Mouse (Mus musculus): ENCODE data around the gene Cideb. TPM values are rescaled to one million over a fixed set of nuclear protein-coding genes. Genes with fewer than 3 reads are reported as not detected.

Gene Cideb
- 6.6 TPM for polyA plus RNA-seq (2014; fragmentation: Illumina TruSeq; extraction: RNeasy Lipid Tissue Mini Kit (QIAGEN cat#74804); ENCODE audit: low read depth, low replicate concordance)

GRCm38 (mm10) chr14:55758363-55758784 is at the start of gene Cideb:
TSS of gene Cideb (minus strand) at chr14:55758458.

GRCm38 (mm10) chr14:55788256-55789050 is 30.2 kb upstream of the Cideb start, which contains the start of gene Ripk3:
TSS of gene Ripk3 (minus strand) at chr14:55788865.

GRCm38 (mm10) chr14:55783958-55784235 is 25.6 kb upstream of the Cideb start, which contains the start of gene Adcy4:
TSS of gene Adcy4 (minus strand) at chr14:55784095.

GRCm38 (mm10) chr14:55765696-55766095 is 7.4 kb upstream of the Cideb start, which contains the start of gene Ltb4r1:
TSS of gene Ltb4r1 (plus strand) at chr14:55765962.

GRCm38 (mm10) chr14:55761163-55761562 is 2.9 kb upstream of the Cideb start, which contains the start of gene Ltb4r2:
TSS of gene Ltb4r2 (plus strand) at chr14:55761428.

GRCm38 (mm10) chr14:55745180-55745860 is 12.9 kb downstream of the Cideb start, which contains the start of the genes Dhrs1 and Nop9:
TSS of gene Dhrs1 (minus strand) at chr14:55745690.
TSS of gene Nop9 (plus strand) at chr14:55745693.

GRCm38 (mm10) chr14:55721700-55722437 is 36.4 kb downstream of the Cideb start, which contains the start of gene Rabggta:
TSS of gene Rabggta (minus strand) at chr14:55722263.

GRCm38 (mm10) chr14:55713729-55714122 is 44.5 kb downstream of the Cideb start, which contains the start of gene Tgm1:
TSS of gene Tgm1 (minus strand) at chr14:55713926.

Other genes starting within 250 kb of the Cideb start
- not detected for gene Cpne6, start 248.0 kb downstream of the Cideb start, polyA plus RNA-seq (2014; fragmentation: Illumina TruSeq; extraction: RNeasy Lipid Tissue Mini Kit (QIAGEN cat#74804); ENCODE audit: low read depth, low replicate concordance)
- not detected for gene Nrl, start 233.5 kb downstream of the Cideb start, polyA plus RNA-seq (2014; fragmentation: Illumina TruSeq; extraction: RNeasy Lipid Tissue Mini Kit (QIAGEN cat#74804); ENCODE audit: low read depth, low replicate concordance)
- gene Pck2, start 218.2 kb downstream of the Cideb start, polyA plus RNA-seq (2014; fragmentation: Illumina TruSeq; extraction: RNeasy Lipid Tissue Mini Kit (QIAGEN cat#74804); ENCODE audit: low read depth, low replicate concordance), result 8.5 TPM
- 175 TPM for gene Dcaf11, start 198.5 kb downstream of the Cideb start, polyA plus RNA-seq (2014; fragmentation: Illumina TruSeq; extraction: RNeasy Lipid Tissue Mini Kit (QIAGEN cat#74804); ENCODE audit: low read depth, low replicate concordance)
- not detected for gene A730061H03Rik, start 198.1 kb downstream of the Cideb start, polyA plus RNA-seq (2014; fragmentation: Illumina TruSeq; extraction: RNeasy Lipid Tissue Mini Kit (QIAGEN cat#74804); ENCODE audit: low read depth, low replicate concordance)
- 182 TPM for gene Fitm1, start 182.8 kb downstream of the Cideb start, polyA plus RNA-seq (2014; fragmentation: Illumina TruSeq; extraction: RNeasy Lipid Tissue Mini Kit (QIAGEN cat#74804); ENCODE audit: low read depth, low replicate concordance)
- gene Psme1, start 180.3 kb downstream of the Cideb start, polyA plus RNA-seq (2014; fragmentation: Illumina TruSeq; extraction: RNeasy Lipid Tissue Mini Kit (QIAGEN cat#74804); ENCODE audit: low read depth, low replicate concordance), result 165 TPM
- 51.3 TPM for gene Emc9, start 173.2 kb downstream of the Cideb start, polyA plus RNA-seq (2014; fragmentation: Illumina TruSeq; extraction: RNeasy Lipid Tissue Mini Kit (QIAGEN cat#74804); ENCODE audit: low read depth, low replicate concordance)
- 100 TPM for gene Psme2, start 167.3 kb downstream of the Cideb start, polyA plus RNA-seq (2014; fragmentation: Illumina TruSeq; extraction: RNeasy Lipid Tissue Mini Kit (QIAGEN cat#74804); ENCODE audit: low read depth, low replicate concordance)
- gene Rnf31, start 166.8 kb downstream of the Cideb start, polyA plus RNA-seq (2014; fragmentation: Illumina TruSeq; extraction: RNeasy Lipid Tissue Mini Kit (QIAGEN cat#74804); ENCODE audit: low read depth, low replicate concordance), result 19.4 TPM
- gene Irf9, start 154.9 kb downstream of the Cideb start, polyA plus RNA-seq (2014; fragmentation: Illumina TruSeq; extraction: RNeasy Lipid Tissue Mini Kit (QIAGEN cat#74804); ENCODE audit: low read depth, low replicate concordance), result 17.2 TPM
- gene Rec8, start 140.4 kb downstream of the Cideb start, polyA plus RNA-seq (2014; fragmentation: Illumina TruSeq; extraction: RNeasy Lipid Tissue Mini Kit (QIAGEN cat#74804); ENCODE audit: low read depth, low replicate concordance), result 0.26 TPM
- 40.5 TPM for gene Ipo4, start 122.5 kb downstream of the Cideb start, polyA plus RNA-seq (2014; fragmentation: Illumina TruSeq; extraction: RNeasy Lipid Tissue Mini Kit (QIAGEN cat#74804); ENCODE audit: low read depth, low replicate concordance)
- 2.1 TPM for gene Gm49378, start 120.6 kb downstream of the Cideb start, polyA plus RNA-seq (2014; fragmentation: Illumina TruSeq; extraction: RNeasy Lipid Tissue Mini Kit (QIAGEN cat#74804); ENCODE audit: low read depth, low replicate concordance)
- gene Tm9sf1, start 114.7 kb downstream of the Cideb start, polyA plus RNA-seq (2014; fragmentation: Illumina TruSeq; extraction: RNeasy Lipid Tissue Mini Kit (QIAGEN cat#74804); ENCODE audit: low read depth, low replicate concordance), result 38.9 TPM
- gene Tssk4, start 108.3 kb downstream of the Cideb start, polyA plus RNA-seq (2014; fragmentation: Illumina TruSeq; extraction: RNeasy Lipid Tissue Mini Kit (QIAGEN cat#74804); ENCODE audit: low read depth, low replicate concordance), result 0.45 TPM
- 61.1 TPM for gene Mdp1, start 98.0 kb downstream of the Cideb start, polyA plus RNA-seq (2014; fragmentation: Illumina TruSeq; extraction: RNeasy Lipid Tissue Mini Kit (QIAGEN cat#74804); ENCODE audit: low read depth, low replicate concordance)
- gene Gmpr2, start 86.5 kb downstream of the Cideb start, polyA plus RNA-seq (2014; fragmentation: Illumina TruSeq; extraction: RNeasy Lipid Tissue Mini Kit (QIAGEN cat#74804); ENCODE audit: low read depth, low replicate concordance), result 16.2 TPM
- 153 TPM for gene Nedd8, start 86.3 kb downstream of the Cideb start, polyA plus RNA-seq (2014; fragmentation: Illumina TruSeq; extraction: RNeasy Lipid Tissue Mini Kit (QIAGEN cat#74804); ENCODE audit: low read depth, low replicate concordance)
- 12.6 TPM for gene Tinf2, start 76.6 kb downstream of the Cideb start, polyA plus RNA-seq (2014; fragmentation: Illumina TruSeq; extraction: RNeasy Lipid Tissue Mini Kit (QIAGEN cat#74804); ENCODE audit: low read depth, low replicate concordance)
- gene Tgm1, start 44.5 kb downstream of the Cideb start, polyA plus RNA-seq (2014; fragmentation: Illumina TruSeq; extraction: RNeasy Lipid Tissue Mini Kit (QIAGEN cat#74804); ENCODE audit: low read depth, low replicate concordance), result 0.21 TPM
- 15.7 TPM for gene Rabggta, start 36.2 kb downstream of the Cideb start, polyA plus RNA-seq (2014; fragmentation: Illumina TruSeq; extraction: RNeasy Lipid Tissue Mini Kit (QIAGEN cat#74804); ENCODE audit: low read depth, low replicate concordance)
- gene Dhrs1, start 12.8 kb downstream of the Cideb start, polyA plus RNA-seq (2014; fragmentation: Illumina TruSeq; extraction: RNeasy Lipid Tissue Mini Kit (QIAGEN cat#74804); ENCODE audit: low read depth, low replicate concordance), result 55.4 TPM
- gene Nop9, start 12.8 kb downstream of the Cideb start, polyA plus RNA-seq (2014; fragmentation: Illumina TruSeq; extraction: RNeasy Lipid Tissue Mini Kit (QIAGEN cat#74804); ENCODE audit: low read depth, low replicate concordance), result 10.6 TPM
- gene Ltb4r2, start 3.0 kb upstream of the Cideb start, polyA plus RNA-seq (2014; fragmentation: Illumina TruSeq; extraction: RNeasy Lipid Tissue Mini Kit (QIAGEN cat#74804); ENCODE audit: low read depth, low replicate concordance), result not detected
- 0.45 TPM for gene Ltb4r1, start 7.5 kb upstream of the Cideb start, polyA plus RNA-seq (2014; fragmentation: Illumina TruSeq; extraction: RNeasy Lipid Tissue Mini Kit (QIAGEN cat#74804); ENCODE audit: low read depth, low replicate concordance)
- 21.5 TPM for gene Adcy4, start 25.6 kb upstream of the Cideb start, polyA plus RNA-seq (2014; fragmentation: Illumina TruSeq; extraction: RNeasy Lipid Tissue Mini Kit (QIAGEN cat#74804); ENCODE audit: low read depth, low replicate concordance)
- 3.1 TPM for gene Ripk3, start 30.4 kb upstream of the Cideb start, polyA plus RNA-seq (2014; fragmentation: Illumina TruSeq; extraction: RNeasy Lipid Tissue Mini Kit (QIAGEN cat#74804); ENCODE audit: low read depth, low replicate concordance)
- 5.2 TPM for gene Nfatc4, start 64.7 kb upstream of the Cideb start, polyA plus RNA-seq (2014; fragmentation: Illumina TruSeq; extraction: RNeasy Lipid Tissue Mini Kit (QIAGEN cat#74804); ENCODE audit: low read depth, low replicate concordance)
- gene Nynrin, start 95.6 kb upstream of the Cideb start, polyA plus RNA-seq (2014; fragmentation: Illumina TruSeq; extraction: RNeasy Lipid Tissue Mini Kit (QIAGEN cat#74804); ENCODE audit: low read depth, low replicate concordance), result 3.8 TPM
- not detected for gene Cbln3, start 125.9 kb upstream of the Cideb start, polyA plus RNA-seq (2014; fragmentation: Illumina TruSeq; extraction: RNeasy Lipid Tissue Mini Kit (QIAGEN cat#74804); ENCODE audit: low read depth, low replicate concordance)
- gene Khnyn, start 126.5 kb upstream of the Cideb start, polyA plus RNA-seq (2014; fragmentation: Illumina TruSeq; extraction: RNeasy Lipid Tissue Mini Kit (QIAGEN cat#74804); ENCODE audit: low read depth, low replicate concordance), result 13.0 TPM
- gene Sdr39u1, start 141.8 kb upstream of the Cideb start, polyA plus RNA-seq (2014; fragmentation: Illumina TruSeq; extraction: RNeasy Lipid Tissue Mini Kit (QIAGEN cat#74804); ENCODE audit: low read depth, low replicate concordance), result 150 TPM
- 2.4 TPM for gene Cma1, start 186.2 kb upstream of the Cideb start, polyA plus RNA-seq (2014; fragmentation: Illumina TruSeq; extraction: RNeasy Lipid Tissue Mini Kit (QIAGEN cat#74804); ENCODE audit: low read depth, low replicate concordance)
- not detected for gene Cma2, start 192.5 kb upstream of the Cideb start, polyA plus RNA-seq (2014; fragmentation: Illumina TruSeq; extraction: RNeasy Lipid Tissue Mini Kit (QIAGEN cat#74804); ENCODE audit: low read depth, low replicate concordance)